Mouse (Mus musculus) cerebellum, adult 2 months (tissue): ENCODE measurements around the gene Cyp1a1. TPM values are rescaled to one million over a fixed set of nuclear protein-coding genes. Genes with fewer than 3 reads are reported as not detected.

Experiments
- DNase-seq, 2 experiments: peaks; one replicate each; pipeline ENCODE4 v3.0.0; 2021
- H3K27ac ChIP-seq: fragments of 200-500 bp; 2 replicates; pipeline ENCODE4 v1.5.1; 2012; ENCODE audit warnings: low read length, control low read depth, inconsistent platforms; ENCODE audit not compliant: insufficient read depth
- H3K27me3 ChIP-seq: fragments of 200-500 bp; 2 replicates; pipeline ENCODE4 v1.6.1; 2012; ENCODE audit warnings: inconsistent platforms, mild to moderate bottlenecking, low read length, moderate library complexity; ENCODE audit not compliant: control insufficient read depth, insufficient read depth
- H3K4me1 ChIP-seq: fragments of 200-500 bp; 2 replicates; pipeline ENCODE4 v1.6.1; 2011; ENCODE audit warnings: low read length; ENCODE audit not compliant: control insufficient read depth, insufficient read depth
- H3K4me3 ChIP-seq: fragments of 200-500 bp; replicated peaks from 2 replicates; pipeline ENCODE3; 2011; ENCODE audit warnings: mild to moderate bottlenecking, low read depth, low read length, control low read depth; ENCODE audit not compliant: insufficient read depth
- CTCF ChIP-seq: fragments of 200-500 bp; IDR thresholded peaks from 2 replicates; pipeline ENCODE4 v1.5.1; 2011; ENCODE audit warnings: low read depth, mild to moderate bottlenecking, control low read depth, low read length, moderate library complexity, borderline replicate concordance; ENCODE audit not compliant: insufficient read depth
- POLR2A ChIP-seq: fragments of 200-500 bp; IDR thresholded peaks from 2 replicates; pipeline ENCODE4 v1.6.1; 2011; ENCODE audit warnings: low read length, control low read depth, borderline replicate concordance; ENCODE audit not compliant: insufficient read depth
- WGBS: fragments of 180-500 bp; shearing (Covaris S2); methylation state at CpG from one replicate; pipeline ENCODE4 v1.1.7; 2018; 5-methylcytosine and 5-hydroxymethylcytosine counted together
- polyA plus RNA-seq: library from polyadenylated mRNA; depleted of rRNA; stranded (reverse); fragments of >200 nt; gene quantifications from 2 replicates; pipeline ENCODE4 v1.2.3, GENCODE M21; 2012; rRNA removed

Gene Cyp1a1
- polyA plus RNA-seq, result 0.10 and 0.11 TPM in 2 replicates

DNA sequence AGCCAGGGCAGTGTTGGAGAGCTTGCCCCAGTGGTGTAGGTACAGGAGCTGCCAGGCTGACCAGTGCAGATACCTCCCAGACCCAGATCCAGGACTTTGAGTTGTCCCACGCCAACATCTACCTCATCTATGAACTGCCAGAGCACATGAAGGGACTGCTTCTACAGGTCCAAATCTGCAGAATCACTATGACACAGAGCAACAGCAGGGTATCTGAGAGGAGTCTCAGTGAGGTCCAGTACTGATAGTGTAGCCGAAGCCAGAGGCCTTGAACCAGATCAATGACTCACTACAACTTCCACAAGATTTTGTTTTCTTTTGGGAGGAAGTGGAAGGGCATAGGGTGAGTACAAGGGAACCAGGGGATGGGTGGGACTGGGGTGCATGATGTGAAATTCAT is at the start of gene Cyp1a1:
Gene Cyp1a1, plus strand, starts transcription at position 178 of the 400 bp plus-strand sequence.
- TF ChIP-seq CTCF (no peak), POLR2A (no peak)
- H3K27ac ChIP-seq, result no peak within 1 kb of the TSS
- H3K27me3 ChIP-seq, result no peaks in the 10 kb centered on the region
- no peak within 1 kb of the TSS for H3K4me3 ChIP-seq
- no peaks in the 10 kb centered on the region for H3K4me1 ChIP-seq
- 90% methylated on average over 2 of the region's 2 CpGs for WGBS
- no peak for DNase-seq

DNA sequence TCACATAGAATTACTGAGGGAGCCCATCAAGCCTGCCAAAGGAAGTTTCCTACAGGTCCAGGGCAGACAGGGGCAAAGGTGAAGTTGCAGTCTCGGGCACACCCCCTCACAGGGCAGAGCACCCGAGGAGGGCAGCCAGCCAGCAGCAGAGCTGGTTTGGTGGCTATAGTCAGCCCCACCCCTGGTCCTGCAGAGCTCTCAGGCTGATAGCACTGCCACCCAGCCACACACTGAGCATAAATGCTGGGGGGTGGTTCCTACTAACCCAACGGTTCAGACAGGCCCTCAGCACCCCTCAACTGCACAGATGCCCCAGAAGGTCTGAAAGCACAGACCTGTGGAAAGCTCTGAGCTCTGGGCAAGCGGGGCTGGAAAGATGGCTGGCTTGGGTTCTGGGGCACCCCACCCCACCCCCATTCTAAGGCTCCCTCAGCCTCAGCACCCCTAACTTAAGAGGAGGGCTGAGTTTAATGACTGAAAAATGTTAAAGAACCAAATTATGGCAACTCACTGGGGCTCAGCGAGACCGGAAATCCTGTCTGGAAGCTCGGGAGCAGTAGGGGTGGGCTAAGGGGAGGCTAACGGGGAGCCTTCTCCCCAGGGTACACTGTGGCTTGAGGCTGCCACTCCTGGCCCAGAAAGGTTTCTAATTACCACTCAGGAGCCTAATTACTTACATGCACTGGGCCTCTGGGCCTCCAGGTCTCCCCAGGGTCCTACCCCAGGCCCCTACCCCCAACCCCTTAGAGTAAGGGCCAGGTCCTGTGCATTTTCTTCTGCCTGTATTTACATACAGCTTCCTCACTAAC is 48.9 kb upstream of the Cyp1a1 start:
- no peak overlapping the region for H3K4me3 ChIP-seq
- no peak for DNase-seq
- TF ChIP-seq CTCF (no peak), POLR2A (no peak)
- WGBS, result 47% methylated on average over 8 of the region's 8 CpGs
- H3K27ac ChIP-seq, result no peak overlapping the region
- peaks cover 48% of the 10 kb centered on the region for H3K4me1 ChIP-seq
- H3K27me3 ChIP-seq, result no peaks in the 10 kb centered on the region

DNA sequence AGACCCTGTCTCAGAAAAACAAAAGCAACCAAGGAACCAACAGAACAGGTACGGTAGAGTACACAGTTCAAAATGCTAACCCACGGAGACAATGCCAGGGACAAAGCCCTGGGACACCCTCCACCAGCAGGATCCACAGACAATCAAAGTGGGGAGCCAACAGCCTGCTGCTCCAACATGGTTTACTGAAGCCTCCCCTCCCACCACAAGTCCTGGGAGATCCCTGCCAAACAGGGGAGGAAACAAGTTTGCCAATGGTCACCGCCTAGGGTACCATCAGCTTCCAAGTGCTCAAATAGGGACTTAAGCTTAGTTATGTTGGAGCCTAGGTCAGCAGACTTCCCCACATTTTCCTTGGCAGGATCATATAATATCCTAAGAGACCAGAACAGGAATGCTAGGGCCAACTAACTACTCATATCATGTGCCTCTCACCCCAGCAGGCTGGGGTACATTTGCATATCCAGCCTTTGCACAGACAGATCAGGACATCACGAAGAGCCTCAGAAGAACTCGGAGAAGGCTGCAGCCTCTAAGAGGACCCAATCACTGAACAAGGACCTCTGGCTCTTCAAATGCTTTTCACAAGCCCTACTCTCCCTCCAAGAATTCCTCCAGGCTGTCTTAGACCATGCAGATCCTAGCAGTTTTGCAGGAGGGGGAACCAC is 47.9 kb upstream of the Cyp1a1 start:
- Histone ChIP-seq H3K4me1 (peaks cover 41% of the 10 kb centered on the region), H3K27ac (no peak overlapping the region), H3K4me3 (no peak overlapping the region), H3K27me3 (no peaks in the 10 kb centered on the region)
- no peak for TF ChIP-seq CTCF
- TF ChIP-seq POLR2A, result no peak
- DNase-seq, result no peak
- WGBS, result 62% methylated on average over 5 of the region's 5 CpGs

DNA sequence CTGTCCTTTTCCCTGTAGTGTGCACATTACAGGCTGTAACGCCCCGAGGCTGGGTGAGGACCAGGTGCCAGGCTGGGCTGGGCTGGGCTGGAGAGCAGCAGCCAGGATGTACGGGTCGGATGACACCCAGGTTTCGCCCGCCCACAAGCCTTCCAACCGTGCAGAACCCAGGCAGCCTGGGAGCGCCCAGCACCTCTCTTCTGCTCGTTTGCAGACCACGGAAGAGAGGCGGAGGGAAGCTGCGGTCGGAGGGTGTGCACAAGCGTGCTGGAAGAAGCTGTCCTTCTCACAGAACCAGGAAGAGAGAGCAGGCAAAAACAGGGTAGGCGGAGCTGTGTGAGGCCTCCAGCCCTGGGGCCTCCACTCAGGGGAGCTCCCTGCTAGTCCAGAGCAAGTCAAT is 47.3 kb upstream of the Cyp1a1 start:
- Histone ChIP-seq H3K27me3 (no peaks in the 10 kb centered on the region), H3K4me3 (no peak overlapping the region), H3K4me1 (peaks cover 41% of the 10 kb centered on the region), H3K27ac (no peak overlapping the region)
- WGBS, result 31% methylated on average over 15 of the region's 15 CpGs
- TF ChIP-seq POLR2A, result no peak
- TF ChIP-seq CTCF, result no peak
- no peak for DNase-seq

DNA sequence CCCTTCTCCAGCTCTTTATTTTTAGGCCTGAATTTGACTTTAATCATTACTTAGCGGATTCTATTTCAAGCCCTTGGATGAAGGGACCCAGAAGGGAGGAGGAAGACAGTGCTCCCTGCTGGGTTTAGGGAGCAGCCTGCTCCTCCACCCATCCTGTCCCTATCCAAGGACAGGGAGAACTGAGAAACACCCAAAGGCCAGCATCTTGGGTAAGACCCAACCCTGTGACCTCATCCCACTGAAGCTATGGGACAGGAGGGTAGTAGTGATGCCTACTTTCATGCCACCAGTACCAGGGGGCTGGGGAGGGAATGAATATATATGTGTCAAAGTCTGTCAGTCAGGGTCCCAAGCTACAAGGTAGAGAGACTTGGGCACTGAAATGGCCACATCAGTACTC is 46.7 kb upstream of the Cyp1a1 start:
- no peak for TF ChIP-seq CTCF
- TF ChIP-seq POLR2A, result no peak
- Histone ChIP-seq H3K27ac (no peak overlapping the region), H3K4me3 (no peak overlapping the region), H3K27me3 (no peaks in the 10 kb centered on the region), H3K4me1 (peaks cover 41% of the 10 kb centered on the region)
- DNase-seq, result no peak
- 83% methylated on average over 1 of the region's 1 CpGs for WGBS

DNA sequence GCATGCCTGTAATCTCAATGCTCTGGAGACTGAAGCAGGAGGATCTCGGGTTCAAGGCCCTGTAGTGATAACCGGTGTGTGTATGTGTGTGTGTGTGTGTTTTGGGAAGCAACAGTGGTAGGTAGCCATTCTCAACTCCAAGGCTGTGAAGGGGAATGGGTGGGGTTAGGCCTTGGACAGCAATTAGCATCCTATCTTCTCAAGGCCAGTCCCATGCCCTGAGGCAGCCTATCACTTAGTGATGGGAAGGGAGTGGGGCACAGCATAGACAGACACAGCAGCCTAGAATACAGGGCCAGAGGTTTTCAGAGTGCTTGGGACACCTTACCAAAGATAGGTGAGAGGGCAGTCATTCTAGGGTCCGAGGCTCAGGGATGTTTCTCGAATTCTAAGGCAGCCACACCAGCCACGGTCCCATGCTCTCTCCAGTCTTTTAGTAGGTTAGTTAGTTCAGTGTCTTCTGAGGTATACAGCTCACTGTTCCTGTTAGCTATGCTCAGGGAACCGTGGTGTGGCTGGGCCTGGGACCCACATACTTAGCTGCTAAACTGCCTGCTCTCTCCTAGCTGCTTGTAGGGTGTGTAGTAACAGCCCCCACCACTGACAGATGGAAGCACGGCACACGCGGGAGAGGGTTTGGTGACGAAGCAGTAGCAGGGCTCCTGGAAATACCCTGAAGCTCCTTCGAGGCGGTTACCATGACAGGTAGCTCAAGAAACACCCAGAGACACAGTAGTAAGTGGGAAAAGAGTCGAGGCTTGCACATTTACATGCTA is 45.8 kb upstream of the Cyp1a1 start:
- DNase-seq, result no peak
- WGBS, result 74% methylated on average over 13 of the region's 13 CpGs
- no peak overlapping the region for H3K4me3 ChIP-seq
- no peaks in the 10 kb centered on the region for H3K27me3 ChIP-seq
- no peak overlapping the region for H3K27ac ChIP-seq
- no peak for TF ChIP-seq CTCF
- no peak for TF ChIP-seq POLR2A
- peaks cover 41% of the 10 kb centered on the region for H3K4me1 ChIP-seq

DNA sequence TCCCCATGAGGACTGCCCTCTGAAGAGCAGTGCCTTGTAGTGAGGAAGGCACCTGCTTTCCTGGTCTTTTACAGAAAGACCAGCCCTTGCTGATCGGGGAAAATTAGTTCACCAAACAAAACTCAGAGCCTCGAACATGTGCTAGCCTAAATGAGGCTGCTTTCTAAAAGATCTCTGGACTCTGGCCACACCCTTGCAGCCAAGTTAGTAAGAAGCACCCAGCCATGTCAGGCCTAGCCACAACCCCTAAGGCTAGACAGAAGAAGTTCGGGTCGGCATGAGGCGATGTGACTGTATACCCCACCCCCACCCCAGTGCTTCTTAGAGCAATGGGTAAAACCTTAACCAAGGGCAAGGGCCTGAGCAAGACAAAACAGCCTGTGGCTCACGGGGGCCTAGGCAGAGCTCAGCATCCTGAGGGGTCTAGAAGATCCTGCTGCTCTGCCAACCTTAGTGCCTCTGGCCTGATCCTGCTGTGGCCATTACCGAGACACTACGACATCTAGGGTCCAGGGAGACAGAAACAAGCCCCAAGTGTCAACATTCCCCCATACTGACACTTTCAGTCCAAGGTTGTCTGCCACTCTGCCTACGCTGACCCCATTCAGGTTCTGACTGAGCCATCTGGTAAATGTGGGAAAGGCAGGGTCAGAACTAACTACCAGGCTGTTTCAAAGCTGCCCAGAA is 44.4 kb upstream of the Cyp1a1 start:
- TF ChIP-seq CTCF (no peak), POLR2A (no peak)
- Histone ChIP-seq H3K4me3 (peak overlapping the region; percentile 19), H3K27ac (no peak overlapping the region), H3K4me1 (peaks cover 29% of the 10 kb centered on the region), H3K27me3 (no peaks in the 10 kb centered on the region)
- 43% methylated on average over 9 of the region's 9 CpGs for WGBS
- no peak for DNase-seq

DNA sequence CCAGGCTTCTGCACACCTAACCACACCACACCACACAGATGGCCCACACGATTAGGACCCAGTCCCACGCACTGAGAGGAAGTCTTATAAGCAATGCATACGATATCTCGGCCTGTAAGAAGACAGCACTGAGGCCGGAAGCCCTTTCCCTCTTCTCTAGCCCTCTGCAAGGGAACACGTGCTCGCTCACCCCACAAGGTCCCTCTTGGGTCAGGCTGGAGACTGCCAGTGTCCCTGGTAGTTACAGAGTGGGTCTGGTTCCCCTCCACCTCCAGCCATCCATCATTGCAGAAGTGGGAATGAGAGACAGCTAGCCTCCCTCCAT is 43.9 kb upstream of the Cyp1a1 start:
- Histone ChIP-seq H3K27me3 (no peaks in the 10 kb centered on the region), H3K27ac (no peak overlapping the region), H3K4me3 (peak overlapping the region; percentile 19), H3K4me1 (peaks cover 25% of the 10 kb centered on the region)
- DNase-seq, result no peak
- 43% methylated on average over 7 of the region's 7 CpGs for WGBS
- TF ChIP-seq POLR2A (no peak), CTCF (no peak)
